Mouse (Mus musculus) CH12.LX (cell line): ENCODE data around the gene Wnt10b. TPM values are rescaled to one million over a fixed set of nuclear protein-coding genes. Genes with fewer than 3 reads are reported as not detected.

Source experiments
- DNase-seq: peaks from one replicate; pipeline ENCODE4 v3.0.0-alpha.2; 2013; ENCODE audit errors: extremely low read depth
- H3K27ac ChIP-seq: 2 replicates; pipeline ENCODE4 v1.5.1; 2012; ENCODE audit warnings: low read depth, mild to moderate bottlenecking, control low read depth, moderate library complexity; ENCODE audit not compliant: insufficient read depth
- H3K27me3 ChIP-seq: replicated peaks from 2 replicates; pipeline ENCODE3; 2012; ENCODE audit warnings: inconsistent platforms
- H3K36me3 ChIP-seq, 2 experiments: replicated peaks in 1 of 2; 2 replicates each; pipeline versions ENCODE3 to v1.6.1; 2012; ENCODE audit warnings: inconsistent platforms in 1 of 2, low read length in 1 of 2, mild to moderate bottlenecking in 1 of 2, mixed read lengths in 1 of 2, moderate library complexity in 1 of 2; ENCODE audit not compliant: control insufficient read depth in 1 of 2, insufficient read depth in 1 of 2
- H3K4me1 ChIP-seq, 2 experiments: 2 replicates each; pipeline ENCODE4 v1.6.1; 2012; ENCODE audit warnings: inconsistent platforms in 1 of 2, moderate library complexity in 1 of 2; ENCODE audit not compliant: insufficient read depth in 2 of 2, control insufficient read depth in 1 of 2
- H3K4me2 ChIP-seq: 2 replicates; pipeline ENCODE4 v1.6.1; 2012; ENCODE audit warnings: low read depth, mild to moderate bottlenecking, control low read depth; ENCODE audit not compliant: poor library complexity, insufficient read depth, severe bottlenecking
- H3K4me3 ChIP-seq, 3 experiments: fragments of 150-350 bp in 1 of 3; sonication (generic) in 1 of 3; replicated peaks in 1 of 3; 2 replicates each; pipeline versions ENCODE3 to v1.5.1; 2011 to 2012; ENCODE audit warnings: low read depth in 2 of 3, low read length in 2 of 3, mild to moderate bottlenecking in 2 of 3, moderate library complexity in 2 of 3, control low read depth in 1 of 3, improper control_type of control experiment in 1 of 3, inconsistent platforms in 1 of 3, mixed read lengths in 1 of 3; ENCODE audit not compliant: poor library complexity in 1 of 3
- H3K79me2 ChIP-seq: replicated peaks from 2 replicates; pipeline ENCODE4 v1.6.1; 2012; ENCODE audit warnings: mild to moderate bottlenecking, moderate library complexity; ENCODE audit not compliant: control insufficient read depth, poor library complexity, insufficient read depth, severe bottlenecking; ENCODE audit errors: extremely low read depth
- H3K9ac ChIP-seq: 2 replicates; pipeline ENCODE4 v1.6.1; 2012; ENCODE audit warnings: low read depth, mild to moderate bottlenecking, control low read depth, moderate library complexity; ENCODE audit not compliant: insufficient read depth
- H3K9me3 ChIP-seq: replicated peaks from 2 replicates; pipeline ENCODE3; 2012; ENCODE audit warnings: low read length, inconsistent platforms, mixed read lengths
- ETS1 ChIP-seq: conservative IDR thresholded peaks from 2 replicates; pipeline ENCODE4 v1.6.1; 2012; ENCODE audit warnings: low read depth, mild to moderate bottlenecking, inconsistent platforms, low read length, improper control_type of control experiment, moderate library complexity
- HCFC1 ChIP-seq: IDR thresholded peaks from 2 replicates; pipeline ENCODE4 v1.6.1; 2012; ENCODE audit warnings: low read depth, mild to moderate bottlenecking, inconsistent platforms, low read length, improper control_type of control experiment
- IRF4 ChIP-seq: IDR thresholded peaks from 2 replicates; pipeline ENCODE4 v1.6.1; 2014; ENCODE audit warnings: low read depth, mild to moderate bottlenecking, inconsistent platforms, low read length, improper control_type of control experiment
- JUN ChIP-seq: IDR thresholded peaks from 2 replicates; pipeline ENCODE4 v1.6.1; 2011; ENCODE audit warnings: low read depth, mild to moderate bottlenecking, low read length, improper control_type of control experiment, moderate library complexity; ENCODE audit not compliant: insufficient read depth
- MAX ChIP-seq: IDR thresholded peaks from 2 replicates; pipeline ENCODE4 v1.6.1; 2011; ENCODE audit warnings: low read length, improper control_type of control experiment
- MXI1 ChIP-seq: IDR thresholded peaks from 2 replicates; pipeline ENCODE4 v1.6.1; 2011; ENCODE audit warnings: mild to moderate bottlenecking, low read depth, low read length, improper control_type of control experiment
- MYC ChIP-seq: IDR thresholded peaks from 2 replicates; pipeline ENCODE4 v1.6.1; 2011; ENCODE audit warnings: low read depth, mild to moderate bottlenecking, improper control_type of control experiment, low read length
- NRF1 ChIP-seq: IDR thresholded peaks from 2 replicates; pipeline ENCODE4 v1.6.1; 2014; ENCODE audit warnings: low read depth, mild to moderate bottlenecking, inconsistent platforms, low read length, improper control_type of control experiment, moderate library complexity
- PAX5 ChIP-seq: IDR thresholded peaks from 2 replicates; pipeline ENCODE4 v1.6.1; 2012; ENCODE audit warnings: low read length, inconsistent platforms, mixed read lengths
- TBP ChIP-seq: conservative IDR thresholded peaks from 2 replicates; pipeline ENCODE4 v1.6.1; 2011; ENCODE audit warnings: low read depth, low read length, improper control_type of control experiment
- ZKSCAN1 ChIP-seq: IDR thresholded peaks from 2 replicates; pipeline ENCODE4 v1.6.1; 2012; ENCODE audit warnings: low read depth, inconsistent platforms, low read length, improper control_type of control experiment, borderline replicate concordance
- dilution Hi-C: fragments of 300-500 bp; cut with MboI; formaldehyde crosslinking; loops from 2 replicates; pipeline ENCODE4 v1.14.3; 2020; ENCODE audit warnings: low sequenced_read_pairs; ENCODE audit not compliant: extremely low pct_unique_long_range_greater_than_20kb, extremely low pct_ligation_motif_present
- in situ Hi-C: fragments of 300-500 bp; cut with MboI; formaldehyde crosslinking; loops from 3 replicates; pipeline ENCODE4 v1.14.3; 2019; ENCODE audit warnings: low sequenced_read_pairs, low pct_ligation_motif_present, low pct_unique_long_range_greater_than_20kb, mixed read lengths
- polyA plus RNA-seq: library from polyadenylated mRNA; unstranded; fragments of >175 nt; gene quantifications from 2 replicates; pipeline ENCODE4 v1.2.1, GENCODE M21; 2012; ENCODE audit warnings: low read depth; ENCODE audit not compliant: insufficient read length
- total RNA-seq, 2 experiments: library from RNA; depleted of rRNA; stranded (reverse); fragments of 300-350 nt in 1 of 2; fragments of >200 nt in 1 of 2; gene quantifications; 2 replicates each; pipeline ENCODE4 v1.2.3; 2012 to 2014

The Wnt10b gene
- total and polyA plus RNA-seq, 3 experiments, result 25.4 to 64.4 (median 56.2) TPM

GRCm38 (mm10) chr15:98791771-98792170 lies 13.8 kb upstream of the Wnt10b start:
- Histone ChIP-seq H3K36me3 (no peaks in the 10 kb centered on the region), H3K27me3 (peaks cover 67% of the 10 kb centered on the region), H3K9ac (no peak overlapping the region), H3K27ac (no peak overlapping the region), H3K79me2 (no peaks in the 10 kb centered on the region), H3K9me3 (peaks cover 23% of the 10 kb centered on the region), H3K4me2 (peak overlapping the region; percentile 73; the same call in 1 of the 2 replicates), H3K4me3 (peak overlapping the region in 1 of 3 experiments; percentile 43), H3K4me1 (peaks cover 33 to 39% of the 10 kb centered on the region in 2 experiments)
- no peak for TF ChIP-seq TBP
- TF ChIP-seq MXI1, result 0 out of 2 replicates have a peak, but pooled peaks have one; percentile 38
- TF ChIP-seq HCFC1, result no peak
- peak; percentile 10; the same call in 1 of the 2 replicates for TF ChIP-seq MAX
- 0 out of 2 replicates have a peak, but pooled peaks have one; percentile 21 for TF ChIP-seq MYC
- TF ChIP-seq NRF1, result no peak
- no peak for TF ChIP-seq PAX5
- in situ Hi-C loops (no loop called here), dilution Hi-C loops (no loop called here)
- no peak for DNase-seq

- Histone ChIP-seq H3K4me1 (peaks cover 27 to 34% of the 10 kb centered on the region in 2 experiments), H3K36me3 (no peaks in the 10 kb centered on the region), H3K4me2 (peak overlapping the region; percentile 73), H3K9me3 (peaks cover 23% of the 10 kb centered on the region), H3K4me3 (peak overlapping the region in 1 of 3 experiments; percentile 43), H3K27me3 (peaks cover 63% of the 10 kb centered on the region), H3K9ac (no peak overlapping the region), H3K79me2 (no peaks in the 10 kb centered on the region), H3K27ac (no peak overlapping the region)
- DNase-seq, result no peak
- no peak for TF ChIP-seq TBP
- TF ChIP-seq MAX, result peak; percentile 11; the same call in 1 of the 2 replicates
- no peak for TF ChIP-seq JUN
- TF ChIP-seq ZKSCAN1, result no peak
- in situ Hi-C loops, result no loop called here
- dilution Hi-C loops, result no loop called here
Measured at GRCm38 (mm10) chr15:98791221-98791620, 13.3 kb upstream of the Wnt10b start.

DNA sequence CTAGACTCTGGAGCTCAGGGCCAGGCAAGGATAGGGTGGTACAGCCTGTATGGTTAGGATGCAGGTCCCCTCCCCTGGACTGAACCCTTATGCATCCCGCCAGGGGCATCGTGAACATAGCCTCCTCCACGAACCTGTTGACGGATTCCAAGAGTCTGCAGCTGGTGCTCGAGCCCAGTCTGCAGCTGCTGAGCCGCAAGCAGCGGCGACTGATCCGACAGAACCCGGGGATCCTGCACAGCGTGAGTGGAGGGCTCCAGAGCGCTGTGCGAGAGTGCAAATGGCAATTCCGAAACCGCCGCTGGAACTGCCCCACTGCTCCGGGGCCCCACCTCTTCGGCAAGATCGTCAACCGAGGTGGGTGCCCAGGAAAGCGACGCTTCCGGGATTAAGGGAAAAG lies 12.8 kb upstream of the Wnt10b start:
- dilution Hi-C loops (no loop called here), in situ Hi-C loops (no loop called here)
- peaks cover 60% of the 10 kb centered on the region for H3K27me3 ChIP-seq

More for the DNA sequence above, 12.8 kb upstream of the Wnt10b start:
- Histone ChIP-seq H3K79me2 (no peaks in the 10 kb centered on the region), H3K4me2 (peak overlapping the region; percentile 73), H3K9ac (no peak overlapping the region), H3K36me3 (no peaks in the 10 kb centered on the region), H3K27ac (no peak overlapping the region), H3K4me1 (peaks cover 23 to 29% of the 10 kb centered on the region in 2 experiments), H3K4me3 (peak overlapping the region in 1 of 3 experiments; percentile 31), H3K9me3 (peaks cover 25% of the 10 kb centered on the region)
- TF ChIP-seq ETS1 (no peak), IRF4 (0 out of 2 replicates have a peak, but pooled peaks have one; percentile 23)
- no peak for DNase-seq
